Mouse (Mus musculus) neural tube, embryonic 12.5 days (tissue): ENCODE results near the gene Chrd. TPM values are rescaled to one million over a fixed set of nuclear protein-coding genes. Genes with fewer than 3 reads are reported as not detected.

ENCODE experiments used
- ATAC-seq: fragments of 200-750 bp; cut with Nextera tagmentation; 2 replicates; pipeline ENCODE4 v1.8.0; 2017; ENCODE audit warnings: low read depth, mild to moderate bottlenecking, moderate TSS enrichment, moderate library complexity; ENCODE audit not compliant: low FRiP score
- H3K27ac ChIP-seq: fragments of 300-500 bp; sonication (generic); 2 replicates; pipeline ENCODE4 v1.5.1; 2016
- H3K27me3 ChIP-seq: fragments of 300-500 bp; sonication (generic); replicated peaks from 2 replicates; pipeline ENCODE4 v1.6.1; 2016; ENCODE audit warnings: mild to moderate bottlenecking
- H3K36me3 ChIP-seq: fragments of 300-500 bp; sonication (generic); 2 replicates; pipeline ENCODE4 v1.6.1; 2016; ENCODE audit warnings: mild to moderate bottlenecking
- H3K4me1 ChIP-seq: fragments of 300-500 bp; sonication (generic); 2 replicates; pipeline ENCODE4 v1.6.1; 2016
- H3K4me2 ChIP-seq: fragments of 300-500 bp; sonication (generic); replicated peaks from 2 replicates; pipeline ENCODE4 v1.6.1; 2016; ENCODE audit warnings: mild to moderate bottlenecking
- H3K4me3 ChIP-seq: fragments of 300-500 bp; sonication (generic); 2 replicates; pipeline ENCODE4 v1.5.1; 2016
- H3K9ac ChIP-seq: fragments of 300-500 bp; sonication (generic); 2 replicates; pipeline ENCODE4 v1.6.1; 2016; ENCODE audit warnings: mild to moderate bottlenecking
- H3K9me3 ChIP-seq: fragments of 300-500 bp; sonication (generic); 2 replicates; pipeline ENCODE4 v1.6.1; 2016; ENCODE audit warnings: mild to moderate bottlenecking
- WGBS: fragments of 180-500 bp; shearing (Covaris S2); methylation state at CpG from one replicate; pipeline ENCODE4 v1.1.7; 2016; 5-methylcytosine and 5-hydroxymethylcytosine counted together
- polyA plus RNA-seq: library from polyadenylated mRNA; unstranded; fragments of >200 nt; fragmentation: Nextera tagmentation; extraction: Ambion mirVana; gene quantifications from 2 replicates; pipeline ENCODE4 v1.2.1, GENCODE M21; 2016

Chrd gene
- polyA plus RNA-seq, 1 experiment from 2014 or later, result 8.0 TPM

DNA sequence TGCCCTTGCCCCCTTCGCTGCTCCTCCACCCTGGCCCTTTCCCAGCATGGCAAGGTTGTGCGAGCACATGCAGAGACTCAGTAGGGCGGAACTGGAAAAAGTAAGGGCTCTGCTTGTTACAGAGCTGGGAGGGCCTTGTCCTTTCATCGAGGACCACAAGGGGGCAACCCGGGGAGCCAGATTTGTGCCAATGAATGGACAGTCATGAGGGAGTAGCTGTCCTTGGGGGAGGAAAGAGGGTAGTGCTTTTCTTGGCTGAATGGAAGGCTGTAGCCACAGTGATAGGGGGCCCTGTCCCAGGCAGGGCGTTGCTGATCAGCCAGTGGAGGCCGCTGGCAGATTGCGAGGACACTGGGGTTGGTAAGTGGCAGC is 30.4 kb upstream of the Chrd start:
- Histone ChIP-seq H3K36me3 (peaks cover 52% of the 10 kb centered on the region), H3K4me1 (peaks cover 20% of the 10 kb centered on the region), H3K9me3 (no peaks in the 10 kb centered on the region), H3K27ac (peak overlapping the region; percentile 57; the same call in 1 of the 2 replicates), H3K9ac (no peak overlapping the region), H3K4me3 (no peak overlapping the region), H3K4me2 (peak overlapping the region; percentile 30), H3K27me3 (no peaks in the 10 kb centered on the region)
- 7% methylated on average over 8 of the region's 8 CpGs for WGBS
- peak; percentile 63 for ATAC-seq

DNA sequence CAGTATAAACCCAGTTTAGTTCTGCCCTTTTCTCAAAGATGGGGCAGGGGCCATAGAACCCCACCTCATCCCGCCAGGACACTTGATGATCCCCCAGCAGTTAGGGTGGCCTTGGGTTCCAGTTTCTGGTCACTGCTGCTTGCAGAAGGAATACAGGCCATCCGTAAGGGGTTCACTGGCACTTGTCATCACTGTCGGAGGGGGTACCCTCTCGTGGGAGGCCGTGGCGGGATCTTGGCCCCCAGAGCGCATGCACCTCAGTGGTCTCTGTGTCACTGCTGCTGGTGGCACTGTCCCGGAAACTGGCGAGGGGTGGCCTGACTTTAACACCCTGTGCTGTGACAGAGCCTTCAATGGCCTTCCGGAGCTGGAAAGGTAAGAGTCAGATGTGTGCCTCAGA is 29.9 kb upstream of the Chrd start:
- ATAC-seq, result no peak
- 92% methylated on average over 10 of the region's 10 CpGs for WGBS
- Histone ChIP-seq H3K4me2 (no peak overlapping the region), H3K36me3 (peaks cover 58% of the 10 kb centered on the region), H3K27me3 (no peaks in the 10 kb centered on the region), H3K9me3 (no peaks in the 10 kb centered on the region), H3K4me1 (peaks cover 20% of the 10 kb centered on the region), H3K9ac (no peak overlapping the region), H3K27ac (no peak overlapping the region), H3K4me3 (no peak overlapping the region)

DNA sequence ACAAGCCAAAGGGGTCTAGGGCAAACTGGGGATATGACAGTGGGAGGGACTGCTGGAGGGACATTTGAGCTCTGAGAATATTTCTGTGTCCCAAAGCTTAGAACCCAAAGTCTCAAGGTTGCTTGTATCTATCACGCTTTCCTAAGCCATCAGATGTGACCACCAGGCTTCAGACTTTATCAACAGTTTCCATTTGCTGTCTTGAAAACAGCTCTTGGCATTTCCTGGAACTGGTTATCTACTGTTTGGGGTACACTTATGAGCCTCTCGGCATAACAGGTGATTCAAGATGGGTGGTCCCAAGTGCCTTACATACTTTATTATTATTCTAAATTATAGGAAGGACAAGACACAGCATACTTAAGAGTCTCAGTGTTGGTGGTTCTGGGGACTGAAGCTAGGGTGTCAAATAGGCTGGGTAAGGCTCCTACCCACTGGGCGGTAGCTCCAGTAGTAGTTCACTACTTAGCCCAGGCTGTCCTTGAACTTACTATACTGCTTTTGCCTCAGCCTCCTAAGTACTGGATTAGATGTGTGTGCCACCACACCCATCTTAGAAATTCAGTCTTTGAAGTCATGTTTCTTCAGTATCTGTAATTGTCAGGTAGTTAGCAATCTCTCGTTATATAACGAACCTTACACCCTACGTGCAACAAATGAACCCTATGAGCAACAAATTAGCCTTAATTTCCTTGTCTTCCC is 29.1 kb upstream of the Chrd start:
- no peak overlapping the region for H3K27ac ChIP-seq
- H3K4me1 ChIP-seq, result peaks cover 20% of the 10 kb centered on the region
- no peak overlapping the region for H3K4me2 ChIP-seq
- peaks cover 59% of the 10 kb centered on the region for H3K36me3 ChIP-seq
- H3K27me3 ChIP-seq, result no peaks in the 10 kb centered on the region
- 93% methylated on average over 6 of the region's 6 CpGs for WGBS
- ATAC-seq, result no peak
- no peak overlapping the region for H3K9ac ChIP-seq
- no peaks in the 10 kb centered on the region for H3K9me3 ChIP-seq
- H3K4me3 ChIP-seq, result no peak overlapping the region

DNA sequence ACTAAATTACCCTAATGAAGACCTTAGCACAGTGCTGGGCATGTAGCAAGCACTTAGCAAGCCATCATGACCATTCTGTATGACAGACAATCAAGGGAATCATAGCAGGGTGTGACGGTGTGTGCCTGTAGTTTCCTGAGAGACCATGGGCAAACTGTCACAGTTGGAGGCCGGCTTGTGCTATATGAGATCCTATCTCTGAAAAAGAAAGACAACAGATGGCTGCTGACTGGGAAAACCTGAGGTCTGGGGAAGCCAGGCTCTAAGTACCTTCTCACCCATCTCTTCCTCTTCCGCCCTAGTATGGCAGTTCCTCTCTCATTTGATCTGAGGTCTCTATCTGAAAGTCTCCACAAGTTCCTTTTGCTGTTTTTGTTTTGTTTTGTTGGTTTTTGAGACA is 27.1 kb upstream of the Chrd start:
- peaks cover 20% of the 10 kb centered on the region for H3K4me1 ChIP-seq
- H3K4me2 ChIP-seq, result no peak overlapping the region
- no peak overlapping the region for H3K27ac ChIP-seq
- no peak overlapping the region for H3K4me3 ChIP-seq
- H3K36me3 ChIP-seq, result peaks cover 50% of the 10 kb centered on the region
- no peak for ATAC-seq
- H3K9ac ChIP-seq, result no peak overlapping the region
- H3K27me3 ChIP-seq, result no peaks in the 10 kb centered on the region
- no peaks in the 10 kb centered on the region for H3K9me3 ChIP-seq
- 84% methylated on average over 3 of the region's 3 CpGs for WGBS

DNA sequence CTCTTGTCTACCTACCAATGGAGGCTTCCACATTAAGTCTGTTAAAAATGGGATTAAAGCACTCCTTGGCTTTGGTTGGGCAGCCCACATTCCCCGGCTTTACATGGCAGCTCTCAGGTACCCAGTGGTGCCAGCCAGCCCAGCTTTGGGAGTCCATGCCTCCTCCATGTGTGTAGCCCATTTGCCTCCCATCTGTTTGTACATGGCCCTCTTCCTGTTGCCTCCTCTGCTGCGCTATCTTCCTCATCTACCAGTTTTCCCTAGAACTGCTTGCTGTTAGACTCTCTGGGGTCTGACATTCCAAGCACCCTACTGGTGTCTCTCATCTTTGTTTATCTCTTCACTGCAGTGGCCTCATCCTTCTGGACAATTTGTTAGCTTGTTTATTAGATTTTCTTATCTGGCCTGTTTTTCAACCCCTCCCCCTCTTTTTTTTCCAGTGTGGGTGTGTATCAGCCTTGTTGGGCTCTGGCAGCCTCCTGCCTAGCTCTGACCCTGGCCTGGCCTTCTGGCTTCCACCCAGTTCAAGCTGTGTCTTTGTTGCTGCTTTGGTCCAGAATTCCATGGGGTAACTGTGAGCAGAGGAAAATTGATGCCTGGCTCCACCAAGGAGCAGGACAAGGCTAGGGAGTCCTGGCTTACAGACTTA is 26.4 kb upstream of the Chrd start:
- Histone ChIP-seq H3K9ac (no peak overlapping the region), H3K36me3 (peaks cover 57% of the 10 kb centered on the region), H3K4me3 (no peak overlapping the region), H3K27me3 (no peaks in the 10 kb centered on the region), H3K4me1 (peaks cover 16% of the 10 kb centered on the region), H3K27ac (no peak overlapping the region), H3K9me3 (no peaks in the 10 kb centered on the region), H3K4me2 (no peak overlapping the region)
- no peak for ATAC-seq
- 93% methylated on average over 2 of the region's 2 CpGs for WGBS

DNA sequence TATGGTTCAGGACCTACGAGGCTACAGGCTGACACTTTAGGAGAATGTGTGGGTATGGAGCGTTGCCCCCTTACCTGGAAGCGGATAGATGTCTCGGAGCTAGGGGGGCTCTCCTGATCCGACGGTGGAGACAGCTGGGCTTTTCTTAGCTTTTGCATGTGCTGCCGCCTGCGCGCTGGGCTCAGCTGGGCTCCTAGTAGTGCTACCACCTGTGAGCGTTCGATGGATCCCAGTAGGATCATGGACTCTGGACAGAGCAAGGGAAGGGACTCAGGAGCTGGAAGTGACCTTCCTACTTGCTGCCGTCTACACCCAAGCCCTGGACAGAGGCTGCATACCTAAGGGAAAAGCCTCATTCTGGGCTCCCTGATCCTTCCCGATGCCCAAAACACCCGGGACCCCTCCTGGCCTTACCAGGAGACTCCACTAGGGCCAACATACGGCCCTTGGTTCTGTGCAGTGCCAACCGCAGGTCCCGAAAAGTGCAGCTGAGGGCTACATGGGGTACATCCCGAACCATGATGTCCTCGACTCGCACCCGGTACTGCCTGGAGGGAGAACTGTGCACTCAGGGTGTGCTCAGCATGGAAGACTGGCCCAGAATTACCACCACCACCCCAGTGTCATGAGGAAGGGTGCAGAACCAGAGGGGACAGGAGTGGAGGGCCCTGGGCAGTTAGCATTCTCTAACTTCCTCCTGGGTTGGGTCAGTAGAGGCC is 24.5 kb upstream of the Chrd start:
- Histone ChIP-seq H3K9ac (no peak overlapping the region), H3K4me1 (peaks cover under 1% of the 10 kb centered on the region; the same call in 1 of the 2 replicates), H3K36me3 (peaks cover 69% of the 10 kb centered on the region), H3K4me2 (no peak overlapping the region), H3K27ac (no peak overlapping the region), H3K27me3 (no peaks in the 10 kb centered on the region), H3K9me3 (no peaks in the 10 kb centered on the region), H3K4me3 (no peak overlapping the region)
- 93% methylated on average over 21 of the region's 21 CpGs for WGBS
- peak; percentile 22 for ATAC-seq

DNA sequence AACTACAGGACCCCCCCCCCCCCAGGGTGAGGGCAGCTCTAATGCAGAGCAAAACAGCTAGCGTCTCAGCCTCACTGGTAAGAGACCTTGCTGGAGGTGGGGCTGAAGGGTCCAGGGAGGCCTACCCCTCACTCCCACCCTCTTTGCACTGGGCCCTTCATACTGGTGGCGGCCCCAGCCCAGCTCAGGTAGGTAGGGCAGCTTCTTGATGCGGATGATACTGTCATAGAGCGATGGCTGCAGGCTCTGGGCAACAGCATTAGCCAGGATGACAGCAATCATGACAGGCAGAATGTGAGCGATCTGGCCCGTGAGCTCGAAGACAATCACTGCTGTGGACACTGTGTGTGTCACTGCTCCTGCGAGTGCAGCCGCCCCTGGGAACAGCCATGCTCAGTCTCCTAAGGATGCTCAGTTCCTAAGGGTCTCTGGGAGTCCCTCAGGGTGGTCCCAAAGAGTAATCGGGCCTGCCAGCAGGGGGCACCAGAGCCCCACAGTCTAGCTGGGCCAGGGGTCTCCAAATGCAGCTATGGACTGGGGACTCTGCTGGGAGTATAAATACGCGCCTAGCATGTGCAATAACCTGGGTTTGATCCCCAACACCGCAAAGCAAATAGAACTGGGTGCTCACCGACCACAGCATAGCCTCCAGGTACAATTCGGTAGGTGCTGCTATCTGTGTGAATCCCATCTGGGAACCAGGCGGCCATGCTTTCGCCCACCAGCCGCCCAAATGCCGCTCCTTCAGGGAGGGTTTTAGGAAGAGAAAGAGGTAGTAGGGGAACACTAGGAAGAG is 23.8 kb upstream of the Chrd start:
- Histone ChIP-seq H3K9ac (no peak overlapping the region), H3K9me3 (no peaks in the 10 kb centered on the region), H3K27ac (no peak overlapping the region), H3K4me3 (no peak overlapping the region), H3K27me3 (no peaks in the 10 kb centered on the region), H3K36me3 (peaks cover 72% of the 10 kb centered on the region), H3K4me1 (peaks cover 8% of the 10 kb centered on the region), H3K4me2 (no peak overlapping the region)
- peak; percentile 61 for ATAC-seq
- 77% methylated on average over 19 of the region's 19 CpGs for WGBS

DNA sequence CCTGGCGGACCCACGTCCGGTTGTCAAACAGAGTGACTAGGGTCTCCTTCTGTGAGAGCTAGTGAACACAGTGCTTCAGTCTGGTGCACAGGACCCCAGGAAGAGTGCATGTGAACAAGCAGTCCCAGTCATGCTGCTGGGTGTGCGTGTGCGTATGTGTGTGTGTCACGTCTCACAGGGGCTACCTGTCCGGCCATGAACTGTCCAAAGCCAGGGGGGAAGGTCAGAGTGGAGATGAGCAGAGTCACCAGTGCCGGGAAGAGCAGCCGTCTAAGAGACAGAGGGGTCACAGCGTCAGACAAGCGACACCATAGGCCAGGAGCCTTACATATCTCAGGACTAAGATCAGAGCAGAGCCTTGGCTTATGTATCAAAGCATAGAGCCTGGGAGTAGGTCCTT is 22.6 kb upstream of the Chrd start:
- peaks cover 21% of the 10 kb centered on the region for H3K4me1 ChIP-seq
- no peak overlapping the region for H3K4me3 ChIP-seq
- H3K27me3 ChIP-seq, result no peaks in the 10 kb centered on the region
- H3K4me2 ChIP-seq, result no peak overlapping the region
- no peak overlapping the region for H3K9ac ChIP-seq
- H3K9me3 ChIP-seq, result no peaks in the 10 kb centered on the region
- peaks cover 65% of the 10 kb centered on the region for H3K36me3 ChIP-seq
- no peak overlapping the region for H3K27ac ChIP-seq
- ATAC-seq, result no peak
- 95% methylated on average over 11 of the region's 11 CpGs for WGBS

DNA sequence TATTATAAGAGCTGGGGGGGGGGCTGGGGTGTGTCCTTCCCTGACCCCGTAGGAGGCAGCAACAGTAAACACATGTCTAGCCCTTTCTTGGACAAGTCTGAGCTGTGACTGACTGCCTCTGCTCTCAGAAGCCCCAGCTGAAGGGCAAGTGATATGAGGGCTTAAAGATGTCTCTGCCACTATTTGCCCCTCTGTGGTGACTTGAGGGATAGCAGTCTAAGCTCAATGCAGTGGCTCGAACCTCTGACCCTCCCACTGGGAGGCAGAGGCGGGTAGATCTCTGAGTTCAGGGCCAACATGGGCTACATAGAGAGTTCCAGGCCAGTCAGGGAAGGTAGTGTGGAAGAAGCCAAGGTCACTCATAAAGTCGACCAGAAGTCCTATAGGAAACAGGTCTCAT is 22.1 kb upstream of the Chrd start:
- Histone ChIP-seq H3K27ac (no peak overlapping the region), H3K4me2 (no peak overlapping the region), H3K4me3 (no peak overlapping the region), H3K36me3 (peaks cover 60% of the 10 kb centered on the region), H3K9me3 (no peaks in the 10 kb centered on the region), H3K27me3 (no peaks in the 10 kb centered on the region), H3K9ac (no peak overlapping the region), H3K4me1 (peaks cover 23% of the 10 kb centered on the region)
- WGBS, result 88% methylated on average over 4 of the region's 4 CpGs
- ATAC-seq, result no peak

DNA sequence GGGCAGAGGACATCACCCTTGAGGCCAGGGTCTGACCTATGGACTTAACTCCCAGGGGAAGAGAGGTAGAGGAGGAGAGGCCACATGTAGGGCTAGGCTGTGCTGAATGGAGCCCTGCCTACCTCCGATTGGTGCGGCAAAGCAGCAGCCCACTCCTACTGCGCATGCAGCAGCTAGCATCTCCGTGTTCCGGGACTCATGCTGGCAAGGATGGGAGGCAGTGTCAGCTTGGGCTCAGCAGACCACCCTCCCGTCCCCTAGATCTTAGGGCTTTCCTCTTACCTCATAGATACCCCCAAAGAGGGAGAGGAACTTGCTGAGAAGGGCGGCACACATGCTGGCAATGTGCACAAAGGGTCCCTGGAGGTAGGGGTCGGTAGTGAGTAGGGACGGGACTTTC is 20.7 kb upstream of the Chrd start:
- Histone ChIP-seq H3K4me2 (no peak overlapping the region), H3K4me1 (peaks cover 23% of the 10 kb centered on the region), H3K27me3 (no peaks in the 10 kb centered on the region), H3K36me3 (peaks cover 48% of the 10 kb centered on the region), H3K9me3 (no peaks in the 10 kb centered on the region), H3K4me3 (no peak overlapping the region), H3K27ac (no peak overlapping the region), H3K9ac (no peak overlapping the region)
- ATAC-seq, result no peak
- WGBS, result 82% methylated on average over 9 of the region's 9 CpGs

DNA sequence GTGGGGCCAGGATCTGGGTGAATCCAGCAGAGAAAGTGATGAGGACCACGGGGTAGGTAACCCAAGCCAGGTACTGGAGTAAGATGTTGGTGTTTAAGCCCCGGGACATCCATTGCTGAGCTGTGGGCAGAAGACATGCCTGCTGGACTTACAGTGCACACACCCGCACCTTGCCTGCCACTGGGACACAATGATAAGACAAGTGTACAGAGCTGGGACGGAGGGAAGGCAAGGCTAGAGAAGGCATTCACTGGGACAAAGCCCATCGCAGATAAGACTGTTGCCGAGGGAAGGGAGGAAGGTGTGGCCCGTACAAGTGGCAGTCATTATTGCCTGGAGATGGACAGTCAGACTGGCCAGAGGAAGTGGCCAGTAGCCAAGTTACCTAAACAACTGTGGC is 20.0 kb upstream of the Chrd start:
- 0 out of 2 replicates have a peak overlapping the region, but pooled peaks have one; percentile 76 for H3K9ac ChIP-seq
- no peak overlapping the region for H3K4me3 ChIP-seq
- no peaks in the 10 kb centered on the region for H3K9me3 ChIP-seq
- peak overlapping the region; percentile 86; the same call in 1 of the 2 replicates for H3K4me2 ChIP-seq
- peaks cover 41% of the 10 kb centered on the region for H3K36me3 ChIP-seq
- no peaks in the 10 kb centered on the region for H3K27me3 ChIP-seq
- no peak overlapping the region for H3K27ac ChIP-seq
- 92% methylated on average over 7 of the region's 7 CpGs for WGBS
- ATAC-seq, result no peak
- peaks cover 23% of the 10 kb centered on the region for H3K4me1 ChIP-seq
